8 mouse cellular contexts compared by ENCODE assay signal in the genomic region with DNA sequence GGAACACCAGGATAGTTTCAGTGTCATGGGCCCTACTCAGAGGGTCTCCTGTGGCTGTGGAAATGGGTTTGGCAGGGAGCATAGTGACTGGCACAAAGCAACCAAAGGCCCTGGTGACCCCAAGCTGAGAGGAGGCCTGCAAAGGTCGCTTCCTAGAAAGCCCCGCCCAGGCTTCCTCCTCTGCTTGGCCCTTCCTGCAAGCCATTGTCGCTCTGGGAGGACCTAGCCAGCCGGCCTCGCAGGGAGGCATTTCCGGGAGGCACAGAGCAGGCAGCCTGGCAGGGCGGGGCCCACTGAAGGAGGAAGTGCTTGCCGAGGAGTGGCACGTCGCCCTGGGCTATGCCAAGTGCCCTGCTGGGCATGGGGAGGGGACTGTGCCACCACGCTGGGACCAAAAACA. TPM values are rescaled to one million over a fixed set of nuclear protein-coding genes. Genes with fewer than 3 reads are reported as not detected.
DNase-seq lines count a peak whose midpoint lies in the region; ATAC-seq and TF ChIP-seq lines count a peak whose summit lies in the region.

No protein-coding gene starts in this region.

- 2% methylated on average over 11 of the region's 11 CpGs for WGBS in hindbrain, embryonic 14.5 days

- intact Hi-C loops in gastrocnemius, adult 2 months (cut with DNase I), result loop anchor here (5.0 kb wide), 1 partner anchor 65 kb away; no protein-coding TSS in a partner anchor
- intact Hi-C loops in left cerebral cortex, postnatal 14 days (cut with DNase I), result no loop called here

- peak overlapping the region; percentile 17; the same call in 1 of the 2 replicates for H3K4me3 ChIP-seq in gastrocnemius, adult 2 months
- H3K4me3 ChIP-seq in hindbrain, embryonic 14.5 days (replicated peaks; ENCODE audit: low read length), result no peak overlapping the region
- H3K4me3 ChIP-seq in megakaryocyte, embryonic 14.5 days (replicated peaks), result peak overlapping the region; percentile 89

- H3K36me3 ChIP-seq in hindbrain, embryonic 14.5 days (replicated peaks; ENCODE audit: control insufficient read depth, insufficient read depth), result no peaks in the 10 kb centered on the region
- no peaks in the 10 kb centered on the region for H3K36me3 ChIP-seq in megakaryocyte, embryonic 14.5 days (replicated peaks; ENCODE audit: low read length)

- H3K27me3 ChIP-seq in hindbrain, embryonic 14.5 days (ENCODE audit: control insufficient read depth, insufficient read depth, low read length), result no peaks in the 10 kb centered on the region
- H3K27me3 ChIP-seq in megakaryocyte, embryonic 14.5 days (replicated peaks), result peaks cover 17% of the 10 kb centered on the region

- DNase-seq in MEL-GATA-1-ER (ENCODE audit: extremely low read depth, low read depth), result peak; percentile 63
- peak; percentile 50 for DNase-seq in c-Kit-positive CD71-negative TER-119-negative erythroid progenitor cells, embryonic 14.5 days (ENCODE audit: low read depth)
- DNase-seq in gastrocnemius, adult 2 months, result peak; percentile 80
- no peak for DNase-seq in hindbrain, embryonic 14.5 days (ENCODE audit: low spot score)
- DNase-seq in left cerebral cortex, postnatal 14 days (ENCODE audit: low spot score in 2 of 2), result peak; percentile 27 to 31
- DNase-seq in right cerebral cortex, postnatal 4 days, result peak; percentile 19
- no peak for DNase-seq in adipocyte (ENCODE audit: low spot score)

- no peak for TF ChIP-seq CTCF in gastrocnemius, adult 2 months (IDR thresholded peaks at IDR 0.05)

- H3K9ac ChIP-seq in hindbrain, embryonic 14.5 days, result no peak overlapping the region

- H3K27ac ChIP-seq in gastrocnemius, adult 2 months, result peak overlapping the region; percentile 76
- no peak overlapping the region for H3K27ac ChIP-seq in hindbrain, embryonic 14.5 days

- H3K4me2 ChIP-seq in hindbrain, embryonic 14.5 days (replicated peaks), result no peak overlapping the region

- H3K9me3 ChIP-seq in hindbrain, embryonic 14.5 days (ENCODE audit: control insufficient read depth, low read length), result no peaks in the 10 kb centered on the region
- no peaks in the 10 kb centered on the region for H3K9me3 ChIP-seq in megakaryocyte, embryonic 14.5 days

- peak; percentile 65; the same call in 1 of the 2 replicates for ATAC-seq in hindbrain, embryonic 14.5 days (ENCODE audit: low FRiP score)

- no peaks in the 10 kb centered on the region for H3K4me1 ChIP-seq in hindbrain, embryonic 14.5 days (replicated peaks; ENCODE audit: control insufficient read depth, insufficient read depth, low read length)
- H3K4me1 ChIP-seq in megakaryocyte, embryonic 14.5 days, result peaks cover 18% of the 10 kb centered on the region

RNA-seq across cellular contexts. Expression of a gene that starts 21.5 kb away (rescaled TPM):
- 100 to 1,000 TPM in 1 of 2 experiments, 10 to 100 TPM in 1; 96.6 to 127 TPM for total RNA-seq in gastrocnemius, adult 2 months (2021)
- polyA plus RNA-seq in hindbrain, embryonic 14.5 days (2014; fragmentation: Nextera tagmentation; extraction: Ambion mirVana), result 12.6 and 12.8 TPM in 2 replicates
- 10 to 100 TPM; 90.1 to 93.8 TPM for total RNA-seq in left cerebral cortex, postnatal 14 days (2021)
- polyA plus RNA-seq in megakaryocyte, embryonic 14.5 days (2012; ENCODE audit: insufficient read depth, low replicate concordance), result 0.39 and 0.96 TPM in 2 replicates

Comparison
In these comparisons a context has a peak if more than half of its experiments do, and no peak if none do; other contexts are left out.
1. DNase-seq: peak in MEL-GATA-1-ER (single experiment), c-Kit-positive CD71-negative TER-119-negative erythroid progenitor cells, embryonic 14.5 days (single experiment), gastrocnemius, adult 2 months (single experiment), left cerebral cortex, postnatal 14 days (2 of 2) and right cerebral cortex, postnatal 4 days (single experiment); none in hindbrain, embryonic 14.5 days (single experiment) and adipocyte (single experiment).